Mouse (Mus musculus) CD8-positive naive resting alpha-beta T cell, adult 2 months (primary cell): Measurements from ENCODE around the gene Nt5c3b.

Experiments
- DNase-seq, 2 experiments: peaks; one replicate each; pipeline ENCODE4 v3.0.0; 2022; ENCODE audit warnings: low read depth in 2 of 2, low spot score in 2 of 2

Gene Nt5c3b

DNA sequence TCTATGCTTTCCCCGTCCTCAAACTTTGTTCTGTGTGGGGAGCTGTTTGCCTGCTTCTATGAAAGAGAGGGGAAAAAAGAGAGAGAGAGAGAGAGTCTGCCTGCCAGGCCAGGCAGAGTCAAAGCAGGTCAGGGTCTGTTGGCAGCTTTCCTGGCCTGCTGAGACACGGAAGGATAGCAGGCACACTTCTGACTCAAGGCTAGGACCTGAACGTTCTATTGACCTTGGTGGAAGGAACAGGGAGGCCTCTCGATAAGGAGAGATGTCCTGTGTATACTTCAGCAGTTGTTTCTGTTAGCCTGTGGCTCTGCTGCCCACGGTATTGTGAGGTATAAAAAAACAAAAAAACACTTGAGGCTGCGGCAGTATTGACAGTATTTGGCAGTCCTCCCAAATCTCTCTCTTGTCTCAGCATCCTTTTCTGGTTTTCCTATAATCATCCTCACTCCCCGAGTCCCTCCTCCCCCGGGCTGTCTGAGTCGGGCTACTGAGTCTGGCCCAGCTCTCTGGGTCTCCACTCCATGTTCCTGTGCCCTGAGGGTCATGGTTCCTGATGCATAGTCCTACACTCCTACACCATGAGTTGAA, 12.9 kb downstream of the Nt5c3b start:
- no peak for DNase-seq

DNA sequence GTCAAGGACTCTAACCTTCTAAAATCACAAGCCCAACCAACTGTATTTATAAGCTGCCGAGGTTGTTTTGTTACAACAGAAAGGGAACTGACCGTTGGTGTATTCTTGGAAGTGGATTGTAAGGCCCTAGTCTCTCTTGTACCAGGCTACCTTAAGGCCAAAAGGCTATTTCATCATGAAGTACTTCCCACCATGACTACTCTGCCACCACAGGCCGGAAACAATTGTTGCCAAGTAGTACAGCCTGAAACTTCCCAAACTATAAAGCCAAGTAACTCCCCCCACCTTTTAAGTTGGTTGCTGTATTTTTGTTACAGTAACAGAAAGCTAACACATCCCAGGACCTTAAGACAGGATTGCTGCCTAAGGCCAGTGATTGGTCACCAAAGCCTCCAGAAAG, 14.8 kb downstream of the Nt5c3b start:
- DNase-seq: no peak

DNA sequence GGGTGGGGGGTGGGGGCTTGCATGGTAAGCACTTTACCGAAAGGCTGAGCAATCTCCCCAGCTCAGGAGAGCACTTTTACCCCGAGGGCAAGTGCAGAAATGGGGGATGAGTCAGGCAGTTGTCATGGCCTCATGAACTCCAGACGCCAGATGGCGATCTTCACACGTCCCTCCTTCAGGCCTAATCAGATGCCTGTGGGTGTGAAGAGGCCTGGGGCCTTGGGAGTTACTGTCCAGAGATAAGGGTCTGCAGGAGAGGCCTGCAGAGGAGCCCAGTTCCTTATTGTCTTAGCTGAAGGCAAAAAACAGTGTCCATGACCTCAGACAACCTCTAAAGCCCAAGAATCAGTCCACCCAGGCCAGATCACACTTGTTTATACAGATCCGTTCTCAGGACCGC, 15.8 kb downstream of the Nt5c3b start:
- DNase-seq: peak; percentile 40 to 59

DNA sequence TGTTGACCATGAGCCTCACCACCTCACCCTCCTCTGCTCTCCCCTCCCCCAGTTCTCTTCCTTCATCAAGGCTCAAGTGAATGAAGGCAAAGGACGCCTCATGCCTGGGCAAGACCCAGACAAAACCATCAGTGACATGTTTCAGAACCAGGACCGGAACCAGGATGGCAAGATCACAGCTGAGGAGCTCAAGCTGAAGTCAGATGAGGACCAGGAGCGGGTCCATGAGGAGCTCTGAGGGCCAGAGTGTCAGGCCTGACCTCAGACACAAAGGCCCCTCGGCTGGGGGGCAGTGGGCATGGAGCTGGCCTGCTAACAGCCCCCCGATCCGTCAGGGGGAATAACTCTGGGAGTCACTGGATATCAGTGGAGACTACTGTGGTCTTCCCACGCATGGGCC, 17.8 kb downstream of the Nt5c3b start:
- DNase-seq: no peak

DNA sequence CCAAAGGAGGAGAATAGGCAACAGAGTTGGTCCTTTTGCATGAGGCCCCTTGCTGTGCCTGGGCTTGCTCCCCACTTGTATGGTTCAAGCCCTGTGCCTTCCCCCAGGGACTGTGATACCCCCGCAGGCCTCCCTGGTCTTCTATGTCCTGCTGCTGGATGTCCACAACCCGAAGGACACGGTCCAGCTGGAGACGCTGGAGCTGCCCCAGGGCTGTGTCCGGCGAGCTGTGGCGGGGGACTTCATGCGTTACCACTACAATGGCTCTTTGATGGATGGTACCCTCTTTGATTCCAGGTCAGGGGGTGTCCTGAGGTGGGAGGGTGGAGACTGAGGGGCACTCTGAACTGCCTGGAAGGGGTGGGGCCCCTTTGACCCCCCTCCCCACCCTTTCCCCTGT, 20.1 kb downstream of the Nt5c3b start:
- no peak for DNase-seq

DNA sequence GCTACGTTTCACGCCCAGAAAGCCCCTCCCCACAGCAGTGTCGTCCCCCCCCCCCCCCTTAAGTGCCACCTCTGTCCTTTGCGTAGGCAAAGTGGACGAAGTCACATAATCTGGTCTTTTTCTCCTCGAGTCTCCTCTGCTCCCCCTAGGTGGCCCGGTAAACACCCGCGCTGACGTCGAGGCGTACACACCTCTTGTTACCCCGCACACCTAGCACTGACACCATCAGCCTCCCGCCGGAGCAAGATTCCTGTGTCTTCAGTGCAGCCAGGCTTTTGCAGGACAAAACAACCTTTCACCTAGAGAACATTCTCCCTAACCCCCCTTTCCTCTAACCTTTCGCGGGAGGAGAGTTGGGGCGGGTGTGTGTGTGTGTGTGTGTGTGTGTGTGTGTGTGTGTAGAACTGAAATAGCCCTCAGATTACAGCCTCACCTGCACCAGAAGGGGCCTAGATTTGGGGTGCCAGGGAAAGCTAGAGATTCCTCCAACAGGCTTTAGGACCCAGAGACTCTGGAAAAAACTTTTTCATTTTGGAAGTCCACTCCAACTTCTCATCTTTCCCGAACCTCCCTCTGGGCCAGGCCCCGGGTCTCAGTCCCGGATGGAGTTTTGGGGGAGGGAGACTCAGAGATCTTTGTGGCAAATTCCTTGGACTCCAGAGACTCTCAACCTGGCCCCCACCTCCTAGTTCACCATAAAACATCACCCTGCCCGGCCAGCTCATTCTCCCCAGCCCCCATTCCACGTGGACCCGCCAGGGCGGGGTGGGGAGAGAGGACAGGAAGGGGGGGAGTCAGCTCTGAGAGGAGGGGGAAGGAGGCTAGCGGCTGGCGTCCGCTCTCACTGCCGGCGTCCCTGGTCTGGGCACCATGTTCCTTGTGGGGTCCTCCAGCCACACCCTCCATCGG, 26.4 kb downstream of the Nt5c3b start, which contains the start of gene Fkbp10:
Gene Fkbp10 (plus strand): TSS at position 784 of the 909 bp plus-strand sequence.
- DNase-seq: no peak

DNA sequence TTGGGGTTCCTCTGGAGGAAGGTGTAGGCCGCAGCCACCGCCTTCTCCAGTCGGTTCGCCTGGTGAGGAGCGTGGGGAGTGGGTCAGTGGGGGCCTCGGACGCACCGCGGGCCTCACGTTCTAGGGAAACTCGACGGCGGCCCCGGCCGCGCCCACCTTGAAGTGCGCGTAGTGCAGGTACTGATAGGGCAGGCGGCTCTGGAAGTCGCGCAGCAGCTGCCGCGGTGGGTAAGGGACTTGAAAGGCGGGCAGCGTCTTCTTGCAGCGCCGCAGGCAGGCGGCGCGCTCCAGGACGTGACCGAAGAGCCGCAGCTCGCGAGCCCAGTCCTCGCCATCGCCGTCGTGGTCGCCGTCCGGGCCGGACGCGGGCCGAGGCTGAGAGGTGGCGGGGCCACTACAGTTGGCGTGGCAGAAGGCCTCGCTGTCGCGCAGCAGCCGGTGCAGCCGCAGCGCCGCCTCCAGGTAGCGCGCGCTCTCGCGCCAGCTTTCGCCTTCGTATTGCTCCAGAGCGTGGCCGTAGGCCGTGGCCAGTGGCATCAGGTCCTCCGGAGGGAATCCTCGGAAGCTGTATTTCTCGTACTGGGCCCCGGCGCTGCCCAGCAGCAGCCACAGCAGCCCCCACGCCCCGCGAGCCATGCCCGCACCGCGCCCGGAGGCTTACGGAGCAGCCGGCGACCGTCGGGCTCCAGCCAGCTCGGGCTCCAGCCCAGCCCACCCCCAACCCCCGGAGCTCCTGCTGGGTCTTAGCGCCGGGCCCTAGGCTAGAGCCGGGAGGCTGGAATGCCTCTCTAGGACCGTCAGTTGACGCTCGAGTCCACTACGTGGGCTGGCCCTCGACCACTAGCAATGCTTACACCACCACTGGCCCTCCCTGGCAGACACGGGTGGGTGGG, 27.3 kb downstream of the Nt5c3b start, which contains the start of gene P3h4:
Gene P3h4 (minus strand): TSS at position 816 of the 893 bp plus-strand sequence.
- peak; percentile 34 to 51 for DNase-seq

DNA sequence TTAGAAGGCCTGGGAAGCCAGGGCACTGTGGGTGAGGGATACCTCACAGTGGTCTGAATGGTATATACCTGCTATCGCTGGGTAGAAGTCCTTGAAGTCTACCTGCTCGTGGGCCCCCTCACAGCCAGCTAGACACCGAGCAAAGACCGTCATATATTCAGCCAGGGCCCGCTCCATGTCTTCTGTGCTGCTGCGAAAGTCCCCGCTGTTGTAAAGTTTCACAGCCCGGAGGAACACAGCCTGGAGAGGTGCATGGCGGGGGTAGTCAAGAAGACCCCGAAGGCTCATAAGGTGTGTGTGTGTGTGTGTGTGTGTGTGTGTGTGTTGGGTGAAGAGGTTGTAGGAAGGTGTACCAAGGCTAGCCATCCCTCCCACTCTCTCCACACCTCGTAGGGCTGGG, 28.1 kb downstream of the Nt5c3b start:
- DNase-seq: no peak

DNA sequence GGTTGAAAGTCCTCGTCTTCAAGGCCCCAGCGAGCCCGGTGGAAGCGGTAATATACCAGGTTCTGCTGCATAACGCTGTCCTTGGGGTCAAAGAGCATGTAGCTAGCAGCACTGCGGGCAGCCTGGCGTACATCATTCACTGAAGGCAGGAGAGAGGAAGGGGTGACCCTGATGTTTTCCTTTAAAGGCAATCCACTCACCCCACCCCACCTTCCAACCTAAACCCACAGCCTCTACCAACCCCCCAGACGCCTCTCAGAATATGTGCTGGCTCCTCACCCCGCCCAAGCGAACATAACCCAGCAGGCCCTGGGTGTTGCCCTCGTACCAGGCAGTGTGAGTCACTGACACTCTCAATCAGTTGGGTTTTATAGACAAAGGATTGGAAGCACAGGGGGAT, 29.9 kb downstream of the Nt5c3b start:
- DNase-seq: peak in 1 of 2 experiments; percentile 27

DNA sequence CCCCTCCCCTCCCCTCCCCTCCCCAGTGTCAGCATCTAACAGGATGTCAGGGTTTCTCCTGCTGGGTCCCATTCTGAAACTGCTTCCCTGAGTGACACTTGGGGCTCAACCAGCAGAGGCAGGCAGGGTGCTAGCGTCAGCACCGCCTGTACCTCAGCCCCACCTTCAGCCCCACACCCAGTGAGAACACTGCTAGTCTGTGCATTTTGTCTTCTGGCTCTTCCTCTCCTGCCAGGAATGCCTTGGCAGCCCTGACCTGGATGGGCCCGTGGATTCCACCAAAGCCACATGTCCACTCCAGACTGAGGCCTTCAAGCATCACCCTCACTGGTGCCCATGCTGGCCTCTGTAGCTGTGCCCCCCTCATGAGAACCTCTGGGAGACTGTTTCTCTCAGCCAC, 31.9 kb downstream of the Nt5c3b start:
- DNase-seq: no peak

DNA sequence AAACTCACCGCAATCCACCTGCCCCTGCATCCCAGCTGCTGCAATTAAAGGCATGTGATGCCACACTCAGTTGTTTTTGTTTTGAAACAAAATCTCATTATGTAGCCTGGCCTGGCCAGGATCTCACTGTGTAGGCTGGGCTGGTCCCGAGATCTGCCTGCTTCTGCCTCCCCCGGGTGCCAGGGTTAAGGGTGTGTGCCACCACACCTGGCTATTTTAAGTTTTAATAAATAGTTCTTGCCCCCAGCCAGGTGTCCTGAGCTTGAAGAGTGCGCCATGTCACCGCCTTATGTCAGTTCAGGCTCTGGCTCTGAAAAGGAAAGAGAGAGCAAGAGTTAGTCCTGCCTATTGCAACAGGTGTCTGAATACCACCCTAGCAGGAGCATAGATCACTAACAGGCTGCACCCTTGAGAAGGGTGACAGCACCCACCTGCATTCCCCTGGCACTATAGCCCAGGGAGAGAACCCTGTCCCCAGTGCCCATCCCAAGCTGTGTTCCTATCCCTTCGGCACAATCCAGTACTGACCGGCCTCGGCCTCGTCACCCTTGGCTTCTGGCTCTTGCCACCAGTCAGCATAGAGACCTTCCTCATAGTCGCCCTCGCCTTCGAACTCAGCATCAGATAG, 32.7 kb downstream of the Nt5c3b start:
- no peak for DNase-seq

DNA sequence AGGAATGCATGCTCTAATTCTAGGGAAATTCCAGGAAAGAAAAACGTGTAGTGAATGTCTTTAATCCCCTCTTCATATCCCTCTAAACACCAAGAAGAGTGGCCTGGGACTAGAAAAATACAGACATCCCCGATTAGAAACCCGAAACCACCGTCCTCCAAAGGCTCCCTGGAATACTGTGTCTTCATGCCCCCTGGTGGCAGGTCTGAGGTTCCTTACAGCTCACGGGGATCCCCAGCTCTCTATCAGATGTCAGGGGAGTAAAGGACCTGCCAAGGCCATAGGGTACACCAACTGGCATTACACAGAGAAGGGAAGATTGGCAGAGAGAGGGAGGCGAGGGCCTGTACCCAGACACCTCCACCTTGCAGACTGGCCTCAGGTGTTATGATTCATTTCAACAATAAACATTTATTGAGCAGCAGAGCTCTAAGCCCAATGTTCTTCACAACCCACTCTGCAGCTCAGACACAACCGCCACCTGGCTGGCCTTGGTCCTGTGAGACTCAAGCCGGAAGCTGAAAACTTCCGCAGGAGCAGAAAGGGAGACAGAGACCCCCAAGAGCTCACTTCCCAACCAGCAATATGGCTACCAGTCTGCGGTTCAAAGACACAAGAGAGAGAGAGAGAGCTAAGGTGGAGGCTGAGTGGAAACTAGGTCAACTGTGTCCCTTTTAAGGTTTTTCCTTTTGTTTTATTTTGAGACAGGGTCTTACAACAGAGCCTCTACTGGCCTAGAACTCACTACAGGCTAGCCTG, 33.4 kb downstream of the Nt5c3b start:
- DNase-seq: peak; percentile 43 to 56

DNA sequence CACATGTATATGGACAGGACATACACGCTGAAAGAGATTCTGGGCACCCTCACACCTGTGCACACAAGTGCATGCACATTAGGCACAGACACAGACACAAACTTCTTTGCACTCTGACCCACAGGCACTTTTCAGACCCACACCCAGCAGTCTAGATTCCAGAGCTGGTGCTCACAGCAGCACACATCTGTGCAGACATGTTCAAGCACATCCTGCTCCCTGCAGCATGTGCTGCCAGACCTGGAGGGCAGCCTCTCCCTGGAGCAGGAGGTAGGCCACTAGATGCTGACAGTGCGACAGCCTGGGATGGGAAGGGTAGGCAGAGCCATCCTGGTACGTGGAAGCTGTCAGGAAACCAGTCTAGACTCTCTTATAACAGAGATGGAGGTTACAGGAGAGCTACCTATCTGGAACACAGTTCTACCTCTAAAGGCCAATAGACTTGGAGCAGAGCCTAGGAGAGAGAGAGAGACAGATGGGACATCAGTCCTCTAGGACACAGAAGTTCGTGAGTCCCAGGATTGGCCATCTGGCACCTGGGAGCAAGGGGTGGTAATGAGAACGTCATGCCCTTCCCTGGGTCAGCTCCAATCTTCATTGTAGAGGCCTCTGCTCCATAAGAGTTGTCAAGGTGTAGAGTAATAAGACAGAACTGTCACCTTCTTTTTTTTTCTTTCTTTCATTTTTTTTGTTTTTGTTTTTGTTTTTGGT, 34.5 kb downstream of the Nt5c3b start:
- DNase-seq: no peak

DNA sequence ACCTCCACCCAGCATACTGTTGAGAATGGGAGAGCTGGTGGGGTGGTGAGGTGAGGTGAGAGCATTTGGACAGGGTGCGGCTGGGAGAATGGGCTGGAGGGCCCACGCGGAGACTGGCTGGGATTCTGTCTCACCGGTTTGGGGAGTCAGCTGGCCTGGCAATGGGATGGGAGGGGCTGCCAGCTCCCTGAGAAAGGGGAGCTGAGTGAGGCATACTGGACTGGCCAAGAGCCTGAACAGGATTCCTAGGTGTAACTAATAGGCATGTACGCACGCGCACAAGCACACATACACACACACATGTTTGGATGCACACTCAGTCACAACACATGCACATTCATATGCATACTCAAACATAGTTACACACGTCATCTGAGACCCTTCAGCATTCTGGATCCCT, 35.3 kb downstream of the Nt5c3b start:
- no peak for DNase-seq

DNA sequence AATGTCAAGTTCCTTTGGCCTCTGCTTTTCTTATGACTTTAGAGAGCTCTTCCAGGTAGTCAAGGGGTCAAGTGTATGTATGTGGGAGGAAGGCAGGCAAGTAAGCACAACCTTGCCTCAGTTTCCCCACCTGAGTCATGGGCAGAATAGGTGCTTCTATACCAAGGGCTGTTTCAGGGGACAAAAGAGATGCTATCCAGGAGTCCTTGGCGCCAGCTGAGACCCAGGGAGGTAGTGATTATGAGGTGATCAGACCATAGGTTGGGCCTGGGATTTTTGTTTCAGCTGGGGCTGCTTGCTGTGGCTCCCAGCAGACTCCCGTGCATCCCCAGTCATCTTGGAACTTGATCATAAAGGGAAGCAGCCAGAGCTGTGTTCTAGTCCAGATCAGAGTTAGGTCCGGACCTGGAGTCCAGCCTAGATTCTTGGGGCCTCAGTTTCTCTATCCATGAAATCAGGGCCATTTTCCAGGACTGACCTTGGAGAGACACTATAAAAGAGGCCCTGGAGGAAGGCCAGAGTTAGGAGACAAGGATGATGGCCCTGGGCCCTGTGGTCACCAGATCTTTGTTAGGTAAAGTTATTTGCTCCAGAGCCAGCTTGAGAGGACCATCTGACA, 37.0 kb downstream of the Nt5c3b start:
- no peak for DNase-seq

DNA sequence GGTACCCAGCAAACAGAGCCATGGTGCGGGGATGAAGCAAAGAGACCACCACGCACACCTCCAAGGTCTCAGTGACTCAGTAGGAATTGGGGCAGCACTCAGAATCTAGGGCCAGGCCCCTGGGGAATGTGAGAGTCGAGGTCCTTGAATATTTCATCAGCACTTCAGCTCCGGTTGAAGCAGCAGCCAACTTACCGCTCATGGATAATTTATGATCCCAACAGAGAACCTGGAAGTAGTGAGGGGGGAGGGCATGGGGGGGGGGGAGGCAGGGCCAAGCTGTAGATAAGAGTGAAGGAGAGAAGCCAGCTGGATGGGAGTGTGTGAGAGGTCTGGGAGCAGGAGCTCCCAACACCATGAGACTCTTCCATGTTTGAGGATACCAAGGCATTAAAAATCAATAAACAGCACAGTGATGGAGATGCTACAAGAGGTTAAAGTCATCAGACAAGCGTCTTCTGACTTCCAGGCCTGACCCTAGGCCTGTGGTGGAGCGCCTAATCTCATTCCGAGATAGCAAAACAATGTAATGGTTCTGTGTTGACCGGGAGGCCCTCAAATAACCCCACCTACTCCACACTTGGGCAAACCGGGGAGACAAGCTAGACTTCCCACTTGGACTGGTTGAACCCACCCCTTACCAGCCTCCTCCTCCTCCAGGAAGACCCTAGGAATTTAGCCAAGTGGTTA, 38.0 kb downstream of the Nt5c3b start:
- DNase-seq: no peak

DNA sequence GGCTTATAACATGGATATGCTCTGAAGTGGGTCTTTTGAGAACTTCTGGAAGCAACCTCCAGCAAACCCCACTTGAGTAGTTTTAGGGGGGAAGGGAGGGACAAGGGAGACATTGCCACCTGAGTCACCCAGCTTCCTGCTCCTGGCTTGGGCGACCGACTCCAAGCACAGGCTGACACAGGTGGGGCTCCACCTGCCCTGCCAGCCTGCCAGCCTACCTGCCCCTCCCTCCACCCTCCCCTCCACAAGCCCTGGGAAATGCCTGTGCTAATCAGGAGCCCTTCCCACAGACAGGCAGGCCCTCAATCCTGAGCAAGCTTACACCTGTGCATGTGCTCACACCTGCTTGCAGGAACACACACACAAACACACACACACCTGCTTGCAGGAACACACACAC, 38.9 kb downstream of the Nt5c3b start:
- no peak for DNase-seq

DNA sequence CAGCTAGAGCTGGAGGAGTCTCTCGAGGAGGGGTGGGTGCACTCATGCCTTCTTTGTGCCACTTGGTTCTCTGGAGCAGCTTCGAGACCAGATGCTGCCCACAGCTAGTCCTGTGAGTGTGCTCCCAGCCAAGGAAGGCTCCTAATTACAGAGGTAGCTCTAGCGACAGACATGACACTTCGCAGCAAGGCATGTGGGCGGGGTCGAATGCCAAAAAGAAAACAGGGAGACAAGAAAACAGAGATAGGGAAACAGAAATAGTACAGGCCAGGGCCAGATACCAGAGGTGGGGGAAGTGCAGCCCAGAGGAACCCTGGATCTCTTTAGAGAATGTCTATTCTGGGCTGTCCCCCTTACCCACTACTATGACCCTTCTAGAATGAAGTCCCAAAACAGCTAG, 39.4 kb downstream of the Nt5c3b start:
- no peak for DNase-seq

DNA sequence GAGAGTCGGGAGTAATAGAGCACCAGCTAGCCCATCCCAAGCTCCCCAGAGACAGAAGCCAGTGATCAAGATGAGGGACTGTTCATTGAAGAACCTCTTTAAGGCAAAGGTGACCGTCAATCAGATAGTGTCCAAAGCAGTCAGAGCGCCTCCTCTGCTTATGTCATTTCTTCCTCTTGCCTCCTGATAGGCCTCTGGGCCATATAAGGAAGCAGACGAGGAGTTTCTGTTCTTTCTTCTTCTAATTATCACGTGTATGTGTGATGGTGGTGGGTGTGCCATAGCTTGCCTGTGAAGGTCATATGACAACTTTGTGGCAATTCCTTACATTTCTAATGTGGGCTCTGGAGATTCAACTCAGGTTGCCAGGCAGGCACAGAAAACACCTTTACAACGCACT, 40.8 kb downstream of the Nt5c3b start:
- DNase-seq: no peak
